Mouse (Mus musculus) neural tube, embryonic 14.5 days (tissue): ENCODE measurements around the gene Krtap5-5. TPM values are rescaled to one million over a fixed set of nuclear protein-coding genes. Genes with fewer than 3 reads are reported as not detected.
"Not testable (repeated sequence)": the region's sequence is repeated elsewhere in the genome, so short reads cannot be mapped to it uniquely, and the experiment has no call there.

ENCODE experiments used
- ATAC-seq: fragments of 200-750 bp; cut with Nextera tagmentation; 2 replicates; pipeline ENCODE4 v1.8.0; 2017; ENCODE audit warnings: low read depth, mild to moderate bottlenecking, moderate TSS enrichment, moderate library complexity
- H3K27ac ChIP-seq: fragments of 300-500 bp; sonication (generic); 2 replicates; pipeline ENCODE4 v1.5.1; 2014; ENCODE audit warnings: low read depth, mild to moderate bottlenecking, control low read depth, low read length, moderate library complexity, mixed read lengths
- H3K27me3 ChIP-seq: fragments of 300-500 bp; sonication (generic); 2 replicates; pipeline ENCODE4 v1.6.1; 2014; ENCODE audit warnings: low read length; ENCODE audit not compliant: control insufficient read depth, insufficient read depth
- H3K36me3 ChIP-seq: fragments of 300-500 bp; sonication (generic); 2 replicates; pipeline ENCODE4 v1.6.1; 2014; ENCODE audit warnings: low read length, mixed read lengths; ENCODE audit not compliant: control insufficient read depth, insufficient read depth
- H3K4me1 ChIP-seq: fragments of 300-500 bp; sonication (generic); 2 replicates; pipeline ENCODE4 v1.6.1; 2014; ENCODE audit warnings: low read length; ENCODE audit not compliant: control insufficient read depth, insufficient read depth
- H3K4me2 ChIP-seq: fragments of 300-500 bp; sonication (generic); 2 replicates; pipeline ENCODE4 v1.6.1; 2014; ENCODE audit warnings: mild to moderate bottlenecking, low read depth, low read length, control low read depth
- H3K4me3 ChIP-seq: fragments of 300-500 bp; sonication (generic); 2 replicates; pipeline ENCODE4 v1.5.1; 2014; ENCODE audit warnings: low read depth, low read length, control low read depth, mixed read lengths
- H3K9ac ChIP-seq: fragments of 300-500 bp; sonication (generic); replicated peaks from 2 replicates; pipeline ENCODE4 v1.6.1; 2014; ENCODE audit warnings: low read depth, mild to moderate bottlenecking, control low read depth, low read length, mixed read lengths
- H3K9me3 ChIP-seq: fragments of 300-500 bp; sonication (generic); 2 replicates; pipeline ENCODE4 v1.6.1; 2016; ENCODE audit warnings: low read length; ENCODE audit not compliant: control insufficient read depth
- WGBS: fragments of 180-500 bp; shearing (Covaris S2); extraction: QIAGEN DNeasy Blood & Tissue Kit; methylation state at CpG from one replicate; pipeline ENCODE4 v1.1.7; 2014; 5-methylcytosine and 5-hydroxymethylcytosine counted together
- polyA plus RNA-seq: library from polyadenylated mRNA; unstranded; fragments of >200 nt; fragmentation: Nextera tagmentation; extraction: Ambion mirVana; gene quantifications from 2 replicates; pipeline ENCODE4 v1.2.1, GENCODE M21; 2014

Krtap5-5 gene
- polyA plus RNA-seq, result not detected in 2 replicates

- H3K36me3 ChIP-seq, H3K4me1 ChIP-seq, H3K27ac ChIP-seq, H3K9ac ChIP-seq, ATAC-seq, H3K27me3 ChIP-seq, H3K4me3 ChIP-seq, H3K9me3 ChIP-seq, H3K4me2 ChIP-seq: not testable (repeated sequence)
- WGBS, result 39% methylated on average over 3 of the region's 3 CpGs
These were observed at the start of gene Krtap5-5 for GRCm38 (mm10) chr7:142229871-142230270. Gene Krtap5-5, minus strand, starts transcription at chr7:142229971.

GRCm38 (mm10) chr7:142279291-142279690, 49.5 kb upstream of the Krtap5-5 start:
- H3K4me2 ChIP-seq, H3K9me3 ChIP-seq, H3K36me3 ChIP-seq, H3K27me3 ChIP-seq, H3K4me1 ChIP-seq, ATAC-seq, H3K4me3 ChIP-seq, H3K27ac ChIP-seq, H3K9ac ChIP-seq: not testable (repeated sequence)
- WGBS, result 65% methylated on average over 1 of the region's 1 CpGs

GRCm38 (mm10) chr7:142278183-142278582, 48.4 kb upstream of the Krtap5-5 start:
- H3K36me3 ChIP-seq, ATAC-seq, H3K27ac ChIP-seq, H3K9me3 ChIP-seq, H3K4me1 ChIP-seq, H3K4me2 ChIP-seq, H3K9ac ChIP-seq, H3K4me3 ChIP-seq, H3K27me3 ChIP-seq: not testable (repeated sequence)
- WGBS, result 0% methylated on average over 3 of the region's 3 CpGs

DNA sequence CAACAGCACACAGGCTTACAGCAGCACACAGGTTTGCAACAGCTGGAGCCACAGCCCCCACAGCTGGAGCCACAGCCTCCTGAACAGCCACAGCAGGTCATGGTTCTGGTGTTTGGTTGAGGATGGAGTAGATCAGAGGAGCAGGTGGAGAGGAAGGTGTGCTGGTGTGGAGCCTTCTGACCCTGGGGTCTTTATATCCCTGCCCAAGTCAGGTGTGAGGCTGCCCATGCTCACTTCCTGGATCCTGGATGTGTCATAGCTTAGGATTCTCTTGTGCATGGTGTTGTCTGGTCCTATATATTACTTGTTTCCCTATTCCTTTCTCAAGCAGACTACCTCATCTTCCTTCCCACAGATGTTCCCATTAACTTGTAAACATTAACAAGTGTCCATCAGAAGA, 44.5 kb upstream of the Krtap5-5 start, which contains the start of gene Gm4559:
Gm4559 (minus strand) TSS at position 101 of the 400 bp plus-strand sequence.
- H3K4me3 ChIP-seq, H3K9me3 ChIP-seq, H3K27me3 ChIP-seq, ATAC-seq, H3K36me3 ChIP-seq, H3K9ac ChIP-seq, H3K27ac ChIP-seq, H3K4me1 ChIP-seq, H3K4me2 ChIP-seq: not testable (repeated sequence)

- not testable (repeated sequence) for H3K27ac ChIP-seq, H3K9ac ChIP-seq, H3K36me3 ChIP-seq, H3K4me3 ChIP-seq, H3K9me3 ChIP-seq, ATAC-seq, H3K4me2 ChIP-seq, H3K4me1 ChIP-seq, H3K27me3 ChIP-seq
- WGBS, result 74% methylated on average over 1 of the region's 1 CpGs
These were observed 28.5 kb upstream of the Krtap5-5 start, which contains the start of gene Gm2431 for GRCm38 (mm10) chr7:142258254-142258653. Gene Gm2431, minus strand, starts transcription at chr7:142258354.

DNA sequence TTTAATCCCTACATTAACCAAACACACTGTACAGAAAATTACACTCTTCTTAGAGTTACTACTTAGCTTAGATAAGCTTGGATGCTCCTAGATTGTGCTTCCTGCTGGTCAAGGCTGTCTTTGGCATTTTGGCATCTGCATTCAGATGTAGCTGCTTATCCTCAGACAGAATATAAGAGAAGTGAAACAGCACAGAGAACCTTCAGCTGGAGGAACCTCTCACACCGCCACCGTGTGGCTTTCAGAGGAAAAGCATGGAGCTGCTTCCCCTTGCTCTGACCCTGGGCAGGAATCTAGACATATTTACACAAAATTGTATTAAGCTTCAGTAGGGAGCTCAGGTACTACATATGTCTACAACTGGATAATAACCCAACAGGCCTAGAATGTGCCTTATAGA, 25.7 kb upstream of the Krtap5-5 start:
- Histone ChIP-seq H3K36me3 (no peaks in the 10 kb centered on the region), H3K27me3 (no peaks in the 10 kb centered on the region), H3K4me2 (no peak overlapping the region), H3K27ac (no peak overlapping the region), H3K4me1 (no peaks in the 10 kb centered on the region), H3K4me3 (no peak overlapping the region), H3K9me3 (no peaks in the 10 kb centered on the region), H3K9ac (no peak overlapping the region)
- ATAC-seq, result no peak
- WGBS, result 0% methylated on average over 2 of the region's 2 CpGs

DNA sequence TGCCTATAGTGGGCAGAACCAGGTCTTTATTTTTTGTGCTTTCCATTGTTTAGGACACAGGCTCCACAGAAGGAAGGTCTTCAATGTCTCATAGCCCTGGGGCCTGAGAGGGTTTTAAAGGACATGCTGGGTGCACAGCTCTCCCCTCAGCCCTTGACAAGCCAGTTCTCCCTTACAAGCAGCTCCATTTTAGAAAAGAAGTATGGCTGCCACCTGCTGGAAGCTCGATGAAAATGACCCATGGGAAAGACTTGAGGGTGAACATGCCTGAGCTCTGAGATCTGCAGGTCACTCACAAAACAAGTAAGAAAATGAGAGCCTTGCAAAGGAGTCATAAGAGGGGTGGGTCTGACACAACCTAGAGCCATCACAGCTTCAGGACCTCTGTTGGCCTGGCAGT, 20.1 kb upstream of the Krtap5-5 start:
- H3K36me3 ChIP-seq, result no peaks in the 10 kb centered on the region
- no peaks in the 10 kb centered on the region for H3K27me3 ChIP-seq
- H3K9me3 ChIP-seq, result no peaks in the 10 kb centered on the region
- H3K27ac ChIP-seq, result no peak overlapping the region
- no peak overlapping the region for H3K4me3 ChIP-seq
- no peak overlapping the region for H3K9ac ChIP-seq
- H3K4me2 ChIP-seq, result no peak overlapping the region
- no peaks in the 10 kb centered on the region for H3K4me1 ChIP-seq
- ATAC-seq, result no peak
- WGBS, result 0% methylated on average over 1 of the region's 1 CpGs

GRCm38 (mm10) chr7:142240978-142241377, 11.2 kb upstream of the Krtap5-5 start, which contains the start of gene Gm40460:
Gene Gm40460, minus strand, starts transcription at chr7:142241078.
- 60% methylated on average over 2 of the region's 2 CpGs for WGBS
- H3K4me2 ChIP-seq, result no peak within 1 kb of the TSS

DNA sequence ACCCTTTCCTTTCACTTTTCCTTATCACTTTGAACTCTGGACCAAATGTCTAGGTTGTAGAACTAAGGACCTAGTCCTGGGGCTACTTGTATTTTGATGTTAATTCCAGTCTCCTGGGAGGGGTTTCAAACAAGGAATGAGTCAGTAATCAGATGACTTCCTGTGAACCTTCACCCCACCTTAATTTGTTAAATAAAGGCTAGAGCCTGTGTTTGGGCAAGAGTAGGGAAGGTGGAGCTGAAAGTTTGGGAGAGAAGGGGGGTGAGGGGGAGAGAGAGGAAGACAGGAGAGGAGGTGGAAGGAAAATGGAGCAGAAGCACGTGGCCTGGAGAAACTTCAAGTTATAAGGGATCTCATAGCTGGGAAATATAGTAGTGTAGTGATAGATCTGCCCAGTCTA, 1.8 kb upstream of the Krtap5-5 start:
- no peaks in the 10 kb centered on the region for H3K36me3 ChIP-seq
- H3K9ac ChIP-seq, result no peak overlapping the region
- no peaks in the 10 kb centered on the region for H3K4me1 ChIP-seq

More at GRCm38 (mm10) chr7:142240978-142241377, 11.2 kb upstream of the Krtap5-5 start, which contains the start of gene Gm40460:
- H3K9ac ChIP-seq, result no peak within 1 kb of the TSS
- H3K36me3 ChIP-seq, result no peaks in the 10 kb centered on the region
- no peaks in the 10 kb centered on the region for H3K4me1 ChIP-seq
- no peak within 1 kb of the TSS for H3K4me3 ChIP-seq
- no peak for ATAC-seq
- no peak within 1 kb of the TSS for H3K27ac ChIP-seq
- H3K27me3 ChIP-seq, result no peaks in the 10 kb centered on the region
- H3K9me3 ChIP-seq, result no peaks in the 10 kb centered on the region

More for the DNA sequence above, 1.8 kb upstream of the Krtap5-5 start:
- no peak overlapping the region for H3K4me3 ChIP-seq
- no peaks in the 10 kb centered on the region for H3K27me3 ChIP-seq
- WGBS, result 40% methylated on average over 1 of the region's 1 CpGs
- H3K4me2 ChIP-seq, result no peak overlapping the region
- H3K9me3 ChIP-seq, result no peaks in the 10 kb centered on the region
- H3K27ac ChIP-seq, result no peak overlapping the region
- ATAC-seq, result no peak
